Mouse (Mus musculus) embryonic fibroblast, embryonic 13.5 days (primary cell): ENCODE results near the gene Lmtk3.

Source experiments
- CTCF ChIP-seq: IDR thresholded peaks from 2 replicates; pipeline ENCODE4 v1.5.1; 2011; ENCODE audit warnings: mild to moderate bottlenecking, control low read depth, low read length, moderate library complexity, borderline replicate concordance; ENCODE audit not compliant: insufficient read depth
- POLR2A ChIP-seq: IDR thresholded peaks from 2 replicates; pipeline ENCODE4 v1.6.1; 2011; ENCODE audit warnings: low read depth, mild to moderate bottlenecking, control low read depth, low read length, moderate library complexity

- TF ChIP-seq POLR2A (no peak), CTCF (no peak)
Observed at GRCm38 (mm10) chr7:45814841-45815240, 31.3 kb downstream of the Lmtk3 start.
